Mouse (Mus musculus) thymus, adult 18-20 months (tissue): ENCODE measurements around the gene Lrfn2.

Experiments
- DNase-seq, 2 experiments: peaks; one replicate each; pipeline ENCODE4 v3.0.0; 2022; ENCODE audit warnings: mixed read lengths in 2 of 2

Gene Lrfn2

GRCm38 (mm10) chr17:49035052-49035451 is 102.9 kb downstream of the Lrfn2 start:
- DNase-seq: no peak

- no peak for DNase-seq
Observed at GRCm38 (mm10) chr17:49037163-49037950, 105.2 kb downstream of the Lrfn2 start.

GRCm38 (mm10) chr17:49043806-49044640 is 111.8 kb downstream of the Lrfn2 start:
- DNase-seq: no peak

- no peak for DNase-seq
Observed at GRCm38 (mm10) chr17:49047921-49048320, 115.7 kb downstream of the Lrfn2 start.

GRCm38 (mm10) chr17:49051231-49051630 is 119.1 kb downstream of the Lrfn2 start:
- no peak for DNase-seq

GRCm38 (mm10) chr17:49061141-49061540 is 129.0 kb downstream of the Lrfn2 start:
- DNase-seq: no peak

- DNase-seq: no peak
Observed at GRCm38 (mm10) chr17:49063789-49064188, 131.6 kb downstream of the Lrfn2 start.

- no peak for DNase-seq
Observed at GRCm38 (mm10) chr17:49064526-49064925, 132.3 kb downstream of the Lrfn2 start.

GRCm38 (mm10) chr17:49065050-49065449 is 132.9 kb downstream of the Lrfn2 start:
- no peak for DNase-seq

- DNase-seq: no peak
Observed at GRCm38 (mm10) chr17:49066748-49067147, 134.6 kb downstream of the Lrfn2 start.

- no peak for DNase-seq
Observed at GRCm38 (mm10) chr17:49078168-49078567, 146.0 kb downstream of the Lrfn2 start.

GRCm38 (mm10) chr17:49079647-49080046 is 147.5 kb downstream of the Lrfn2 start:
- no peak for DNase-seq

GRCm38 (mm10) chr17:49083594-49084380 is 151.6 kb downstream of the Lrfn2 start:
- no peak for DNase-seq

GRCm38 (mm10) chr17:49085111-49085510 is 152.9 kb downstream of the Lrfn2 start:
- DNase-seq: no peak

- DNase-seq: no peak
Observed at GRCm38 (mm10) chr17:49096781-49097544, 164.8 kb downstream of the Lrfn2 start.

- no peak for DNase-seq
Observed at GRCm38 (mm10) chr17:49111399-49111798, 179.2 kb downstream of the Lrfn2 start.

- DNase-seq: no peak
Observed at GRCm38 (mm10) chr17:49111911-49112310, 179.7 kb downstream of the Lrfn2 start.

GRCm38 (mm10) chr17:49113336-49113735 is 181.2 kb downstream of the Lrfn2 start:
- no peak for DNase-seq

- DNase-seq: no peak
Observed at GRCm38 (mm10) chr17:49124166-49124565, 192.0 kb downstream of the Lrfn2 start.

- DNase-seq: no peak
Observed at GRCm38 (mm10) chr17:49124642-49125041, 192.5 kb downstream of the Lrfn2 start.
